Mouse (Mus musculus) forebrain, embryonic 13.5 days (tissue): ENCODE data around the gene Uri1. TPM values are rescaled to one million over a fixed set of nuclear protein-coding genes. Genes with fewer than 3 reads are reported as not detected.

Experiments
- ATAC-seq: fragments of 200-750 bp; cut with Nextera tagmentation; 2 replicates; pipeline ENCODE4 v1.8.0; 2017
- H3K27ac ChIP-seq: fragments of 300-500 bp; sonication (generic); 2 replicates; pipeline ENCODE4 v1.5.1; 2015; ENCODE audit warnings: inconsistent platforms, mild to moderate bottlenecking, moderate library complexity
- H3K27me3 ChIP-seq: fragments of 300-500 bp; sonication (generic); 2 replicates; pipeline ENCODE4 v1.6.1; 2015; ENCODE audit warnings: mild to moderate bottlenecking, inconsistent platforms
- H3K36me3 ChIP-seq: fragments of 300-500 bp; sonication (generic); 2 replicates; pipeline ENCODE4 v1.6.1; 2015; ENCODE audit warnings: mild to moderate bottlenecking, inconsistent platforms; ENCODE audit not compliant: poor library complexity, severe bottlenecking
- H3K4me1 ChIP-seq: fragments of 300-500 bp; sonication (generic); 2 replicates; pipeline ENCODE4 v1.6.1; 2015; ENCODE audit warnings: inconsistent platforms
- H3K4me2 ChIP-seq: fragments of 300-500 bp; sonication (generic); 2 replicates; pipeline ENCODE4 v1.6.1; 2015; ENCODE audit warnings: inconsistent platforms, mild to moderate bottlenecking, moderate library complexity
- H3K4me3 ChIP-seq: fragments of 300-500 bp; sonication (generic); 2 replicates; pipeline ENCODE4 v1.5.1; 2015; ENCODE audit warnings: mild to moderate bottlenecking, inconsistent platforms
- H3K9ac ChIP-seq: fragments of 300-500 bp; sonication (generic); 2 replicates; pipeline ENCODE4 v1.6.1; 2015; ENCODE audit warnings: mild to moderate bottlenecking, inconsistent platforms
- H3K9me3 ChIP-seq: fragments of 300-500 bp; sonication (generic); replicated peaks from 2 replicates; pipeline ENCODE4 v1.6.1; 2016; ENCODE audit warnings: inconsistent platforms
- WGBS: fragments of 180-500 bp; shearing (Covaris S2); methylation state at CpG from one replicate; pipeline ENCODE4 v1.1.7; 2015; 5-methylcytosine and 5-hydroxymethylcytosine counted together
- polyA plus RNA-seq: library from polyadenylated mRNA; unstranded; fragments of >200 nt; fragmentation: Nextera tagmentation; extraction: Ambion mirVana; gene quantifications from 2 replicates; pipeline ENCODE4 v1.2.1, GENCODE M21; 2015

The Uri1 gene
- polyA plus RNA-seq, 1 experiment from 2014 or later, result 35.0 TPM

GRCm38 (mm10) chr7:38008359-38008758 lies 15.0 kb downstream of the Uri1 start:
- 78% methylated on average over 6 of the region's 6 CpGs for WGBS
- no peak overlapping the region for H3K9ac ChIP-seq

DNA sequence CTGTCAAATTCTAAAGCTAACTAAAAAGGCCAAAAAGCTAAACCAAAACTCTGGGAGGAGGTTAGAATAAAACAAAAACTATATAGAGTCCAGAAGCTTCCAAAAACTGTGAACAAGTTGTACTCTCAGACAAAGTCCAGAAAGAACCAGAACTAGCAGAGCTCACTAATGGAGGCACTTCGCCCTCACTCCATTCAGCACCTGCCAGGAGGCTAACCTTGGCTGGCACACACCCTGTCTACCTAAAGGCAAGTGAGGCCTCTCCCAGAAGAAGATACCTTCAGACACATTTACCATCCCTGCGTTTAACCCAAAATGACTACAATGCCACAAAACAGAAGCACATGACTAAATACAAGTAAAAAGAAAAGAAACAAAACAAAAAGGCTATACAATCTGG lies 20.9 kb downstream of the Uri1 start:
- Histone ChIP-seq H3K9ac (no peak overlapping the region), H3K4me2 (no peak overlapping the region), H3K4me3 (no peak overlapping the region), H3K27me3 (no peaks in the 10 kb centered on the region), H3K27ac (no peak overlapping the region), H3K9me3 (no peaks in the 10 kb centered on the region), H3K36me3 (no peaks in the 10 kb centered on the region), H3K4me1 (0 out of 2 replicates have a peak, but pooled peaks cover 3% of the 10 kb centered on the region)
- no peak for ATAC-seq
- WGBS, result 96% methylated on average over 2 of the region's 2 CpGs

More at GRCm38 (mm10) chr7:38008359-38008758, 15.0 kb downstream of the Uri1 start:
- Histone ChIP-seq H3K36me3 (no peaks in the 10 kb centered on the region), H3K4me1 (peaks cover 5% of the 10 kb centered on the region; the same call in 1 of the 2 replicates), H3K27me3 (no peaks in the 10 kb centered on the region), H3K9me3 (no peaks in the 10 kb centered on the region), H3K27ac (no peak overlapping the region), H3K4me3 (no peak overlapping the region), H3K4me2 (no peak overlapping the region)
- ATAC-seq, result no peak

GRCm38 (mm10) chr7:37999691-38000090 lies 23.7 kb downstream of the Uri1 start:
- Histone ChIP-seq H3K27ac (no peak overlapping the region), H3K36me3 (no peaks in the 10 kb centered on the region), H3K4me1 (0 out of 2 replicates have a peak, but pooled peaks cover 7% of the 10 kb centered on the region), H3K4me3 (no peak overlapping the region), H3K27me3 (no peaks in the 10 kb centered on the region), H3K4me2 (no peak overlapping the region), H3K9me3 (no peaks in the 10 kb centered on the region), H3K9ac (no peak overlapping the region)
- WGBS, result 60% methylated on average over 2 of the region's 2 CpGs
- no peak for ATAC-seq

GRCm38 (mm10) chr7:37992861-37993260 lies 30.5 kb downstream of the Uri1 start:
- H3K4me3 ChIP-seq, result no peak overlapping the region
- no peaks in the 10 kb centered on the region for H3K9me3 ChIP-seq
- no peaks in the 10 kb centered on the region for H3K27me3 ChIP-seq
- H3K27ac ChIP-seq, result no peak overlapping the region
- no peak overlapping the region for H3K4me2 ChIP-seq
- WGBS, result 96% methylated on average over 2 of the region's 2 CpGs
- no peak for ATAC-seq
- no peaks in the 10 kb centered on the region for H3K36me3 ChIP-seq
- H3K4me1 ChIP-seq, result 0 out of 2 replicates have a peak, but pooled peaks cover 4% of the 10 kb centered on the region
- H3K9ac ChIP-seq, result no peak overlapping the region

GRCm38 (mm10) chr7:37984866-37985265 lies 38.5 kb downstream of the Uri1 start:
- Histone ChIP-seq H3K4me1 (no peaks in the 10 kb centered on the region), H3K27me3 (no peaks in the 10 kb centered on the region), H3K4me3 (no peak overlapping the region), H3K9me3 (no peaks in the 10 kb centered on the region), H3K4me2 (no peak overlapping the region), H3K36me3 (peaks cover 5% of the 10 kb centered on the region; the same call in 1 of the 2 replicates), H3K9ac (no peak overlapping the region), H3K27ac (no peak overlapping the region)
- 87% methylated on average over 5 of the region's 5 CpGs for WGBS
- no peak for ATAC-seq

DNA sequence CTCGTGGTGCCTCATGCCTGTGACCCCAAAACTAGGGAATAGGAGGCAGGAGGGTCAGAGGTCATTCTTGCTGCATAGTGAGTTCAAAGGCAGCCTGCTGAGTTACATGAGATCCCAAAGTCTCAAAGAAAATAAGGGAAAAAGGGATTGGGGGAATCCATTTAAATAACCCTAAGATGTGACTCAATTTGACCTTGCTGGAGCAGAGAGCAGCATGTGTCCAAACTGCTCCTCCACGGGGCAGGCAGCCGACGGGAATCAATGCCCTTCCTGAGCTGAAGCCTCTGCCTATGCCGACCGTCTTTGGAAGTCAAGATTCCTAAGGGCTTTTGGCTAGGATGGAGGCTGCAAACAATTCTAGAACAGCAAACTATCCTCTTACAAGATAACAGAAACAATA lies 39.9 kb downstream of the Uri1 start:
- Histone ChIP-seq H3K36me3 (peaks cover 5% of the 10 kb centered on the region; the same call in 1 of the 2 replicates), H3K4me1 (no peaks in the 10 kb centered on the region), H3K9me3 (no peaks in the 10 kb centered on the region), H3K4me3 (no peak overlapping the region), H3K27me3 (no peaks in the 10 kb centered on the region), H3K4me2 (no peak overlapping the region), H3K9ac (no peak overlapping the region), H3K27ac (no peak overlapping the region)
- ATAC-seq, result no peak
- 52% methylated on average over 6 of the region's 6 CpGs for WGBS

GRCm38 (mm10) chr7:37979729-37980128 lies 43.6 kb downstream of the Uri1 start:
- Histone ChIP-seq H3K4me1 (no peaks in the 10 kb centered on the region), H3K9me3 (no peaks in the 10 kb centered on the region), H3K36me3 (peaks cover 5% of the 10 kb centered on the region; the same call in 1 of the 2 replicates), H3K4me3 (no peak overlapping the region), H3K27me3 (no peaks in the 10 kb centered on the region), H3K27ac (no peak overlapping the region), H3K4me2 (no peak overlapping the region), H3K9ac (no peak overlapping the region)
- 95% methylated on average over 3 of the region's 3 CpGs for WGBS
- ATAC-seq, result no peak

- Histone ChIP-seq H3K27me3 (no peaks in the 10 kb centered on the region), H3K9me3 (no peaks in the 10 kb centered on the region), H3K4me1 (no peaks in the 10 kb centered on the region), H3K36me3 (peaks cover 5% of the 10 kb centered on the region; the same call in 1 of the 2 replicates), H3K4me2 (no peak overlapping the region), H3K27ac (no peak overlapping the region), H3K4me3 (no peak overlapping the region), H3K9ac (no peak overlapping the region)
- ATAC-seq, result no peak
- WGBS, result 95% methylated on average over 4 of the region's 4 CpGs
Observed at GRCm38 (mm10) chr7:37978412-37978811, 44.9 kb downstream of the Uri1 start.

GRCm38 (mm10) chr7:37977676-37978075 lies 45.7 kb downstream of the Uri1 start:
- Histone ChIP-seq H3K9me3 (no peaks in the 10 kb centered on the region), H3K9ac (no peak overlapping the region), H3K4me2 (no peak overlapping the region), H3K27me3 (no peaks in the 10 kb centered on the region), H3K4me1 (peaks cover 4% of the 10 kb centered on the region), H3K27ac (no peak overlapping the region), H3K36me3 (peaks cover 5% of the 10 kb centered on the region; the same call in 1 of the 2 replicates), H3K4me3 (no peak overlapping the region)
- WGBS, result 97% methylated on average over 2 of the region's 2 CpGs
- no peak for ATAC-seq

- no peak overlapping the region for H3K9ac ChIP-seq
- H3K36me3 ChIP-seq, result no peaks in the 10 kb centered on the region
- H3K4me1 ChIP-seq, result peaks cover 28% of the 10 kb centered on the region
- no peaks in the 10 kb centered on the region for H3K9me3 ChIP-seq
- 75% methylated on average over 2 of the region's 2 CpGs for WGBS
- no peaks in the 10 kb centered on the region for H3K27me3 ChIP-seq
- ATAC-seq, result no peak
- peak overlapping the region; percentile 40; the same call in 1 of the 2 replicates for H3K27ac ChIP-seq
- H3K4me3 ChIP-seq, result no peak overlapping the region
- H3K4me2 ChIP-seq, result no peak overlapping the region
Observed at GRCm38 (mm10) chr7:37972999-37973555, 50.3 kb downstream of the Uri1 start.

DNA sequence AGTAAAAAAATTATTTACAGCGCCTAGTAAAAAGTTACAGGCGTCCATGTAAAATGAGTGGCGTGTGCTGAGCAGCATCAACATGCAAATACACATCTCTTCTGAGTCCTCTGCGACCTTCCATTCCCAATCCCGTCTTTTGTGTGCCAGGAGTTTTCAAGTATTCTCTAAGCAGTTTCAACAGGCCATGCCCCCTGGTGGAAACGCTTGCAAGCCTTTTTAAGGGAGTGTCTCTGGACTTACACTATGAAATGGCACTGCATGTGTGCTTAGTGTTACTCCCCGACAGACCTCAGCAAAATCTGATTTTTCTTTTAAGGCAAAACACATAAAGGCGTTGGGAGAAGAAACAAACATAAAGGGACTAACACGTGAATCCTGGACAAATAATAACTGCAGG lies 50.8 kb downstream of the Uri1 start:
- ATAC-seq, result no peak
- Histone ChIP-seq H3K27me3 (no peaks in the 10 kb centered on the region), H3K27ac (no peak overlapping the region), H3K4me1 (peaks cover 28% of the 10 kb centered on the region), H3K9me3 (no peaks in the 10 kb centered on the region), H3K4me2 (no peak overlapping the region), H3K9ac (no peak overlapping the region), H3K36me3 (no peaks in the 10 kb centered on the region), H3K4me3 (no peak overlapping the region)
- 37% methylated on average over 9 of the region's 9 CpGs for WGBS

DNA sequence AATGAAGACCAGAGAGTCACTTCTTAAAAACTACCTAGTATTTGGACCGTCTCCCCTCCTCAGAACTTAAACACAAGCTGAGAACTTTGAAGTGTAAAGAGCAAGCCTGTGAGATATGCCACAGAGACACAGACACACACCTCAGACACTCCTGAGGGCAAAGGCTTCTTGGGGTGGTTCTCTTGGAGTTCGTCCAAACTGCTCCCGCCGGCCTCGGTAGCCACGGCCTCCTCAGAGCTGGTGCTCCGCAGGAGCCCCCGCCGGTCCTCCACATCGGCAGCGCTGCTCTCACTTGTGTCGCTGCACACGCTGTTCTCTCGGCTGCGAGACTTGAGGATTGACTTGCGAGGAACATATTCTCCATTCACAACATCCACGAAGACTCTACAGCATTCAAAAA lies 61.0 kb downstream of the Uri1 start:
- no peak overlapping the region for H3K4me2 ChIP-seq
- no peaks in the 10 kb centered on the region for H3K4me1 ChIP-seq
- H3K9ac ChIP-seq, result no peak overlapping the region
- ATAC-seq, result no peak
- H3K27me3 ChIP-seq, result no peaks in the 10 kb centered on the region
- no peak overlapping the region for H3K27ac ChIP-seq
- 90% methylated on average over 17 of the region's 17 CpGs for WGBS
- H3K4me3 ChIP-seq, result no peak overlapping the region
- H3K36me3 ChIP-seq, result peaks cover 52% of the 10 kb centered on the region
- H3K9me3 ChIP-seq, result no peaks in the 10 kb centered on the region

DNA sequence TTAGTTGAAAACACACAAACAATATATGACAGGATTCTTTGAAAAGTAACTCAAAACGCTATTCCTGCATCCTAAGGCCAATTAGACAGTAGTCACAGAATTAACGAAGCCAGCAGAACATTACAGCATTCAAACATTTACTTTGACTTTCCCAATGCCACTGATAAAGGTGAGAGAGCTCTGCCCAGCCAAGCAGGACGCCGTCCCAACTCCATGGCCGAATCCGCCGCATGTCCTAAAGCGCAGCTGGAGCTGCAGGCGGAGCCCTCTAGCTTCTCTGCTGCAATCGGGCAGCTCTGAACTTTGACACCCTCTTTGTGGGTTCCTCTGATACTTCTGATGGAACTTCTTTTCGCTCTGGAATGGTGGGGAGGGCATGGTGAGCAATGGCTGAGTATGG lies 62.1 kb downstream of the Uri1 start:
- Histone ChIP-seq H3K4me3 (no peak overlapping the region), H3K4me1 (no peaks in the 10 kb centered on the region), H3K9ac (no peak overlapping the region), H3K36me3 (peaks cover 61% of the 10 kb centered on the region), H3K27ac (no peak overlapping the region), H3K9me3 (no peaks in the 10 kb centered on the region), H3K4me2 (no peak overlapping the region), H3K27me3 (no peaks in the 10 kb centered on the region)
- 81% methylated on average over 11 of the region's 11 CpGs for WGBS
- ATAC-seq, result no peak
